Mouse (Mus musculus): ENCODE results near the gene Pax6.

DNA sequence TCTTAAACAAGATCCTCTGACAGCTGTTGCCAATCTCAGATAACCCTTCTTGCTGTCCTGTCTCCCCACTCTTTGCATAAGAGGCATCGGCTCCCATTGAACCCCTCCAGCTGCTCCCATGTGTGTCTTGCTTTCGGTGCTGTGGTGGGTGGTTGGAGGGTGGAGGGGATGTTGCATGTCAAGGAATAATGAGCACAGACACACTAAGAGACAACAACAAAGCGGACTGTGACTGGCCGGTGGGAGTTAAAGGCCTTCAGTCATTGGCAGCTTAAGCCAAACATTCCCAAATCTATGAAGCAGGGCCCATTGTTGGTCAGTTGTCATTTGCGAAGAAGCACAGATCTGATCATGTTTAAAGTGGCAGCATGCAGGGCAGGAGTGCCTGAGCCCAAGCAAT is 29.0 kb downstream of the Pax6 start:
- TF ChIP-seq CTCF (IDR thresholded peaks at IDR 0.05; ENCODE audit: control insufficient read depth, insufficient read depth, insufficient read length) (no peak), CEBPB (IDR thresholded peaks at IDR 0.05; ENCODE audit: low read depth) (no peak)

Data from C2C12 (cell line).